Mouse (Mus musculus) neutrophil, adult 5-6 weeks (primary cell): Measurements from ENCODE around the gene Zdhhc5. TPM values are rescaled to one million over a fixed set of nuclear protein-coding genes. Genes with fewer than 3 reads are reported as not detected.
A peak's percentile ranks its signal among the peaks of the same experiment; 100 is the strongest.

Experiments used
- ATAC-seq: fragments of 151-379, 151-347 bp; 2 replicates; pipeline ENCODE4 v1.8.0; 2017; ENCODE audit warnings: mild to moderate bottlenecking, moderate TSS enrichment; ENCODE audit not compliant: insufficient number of reproducible peaks, poor library complexity, low FRiP score, severe bottlenecking; ENCODE audit errors: extremely low read depth
- total RNA-seq: library from RNA; stranded (forward); fragments of 200-1000 nt; gene quantifications from 2 replicates; pipeline ENCODE4 v1.2.3, GENCODE M21; 2017

Gene Zdhhc5
- total RNA-seq, 1 experiment from 2014 or later = 33.3 TPM

- ATAC-seq = peak; percentile 83
Observed at GRCm38 (mm10) chr2:84660253-84660652, 54.7 kb downstream of the Zdhhc5 start.

DNA sequence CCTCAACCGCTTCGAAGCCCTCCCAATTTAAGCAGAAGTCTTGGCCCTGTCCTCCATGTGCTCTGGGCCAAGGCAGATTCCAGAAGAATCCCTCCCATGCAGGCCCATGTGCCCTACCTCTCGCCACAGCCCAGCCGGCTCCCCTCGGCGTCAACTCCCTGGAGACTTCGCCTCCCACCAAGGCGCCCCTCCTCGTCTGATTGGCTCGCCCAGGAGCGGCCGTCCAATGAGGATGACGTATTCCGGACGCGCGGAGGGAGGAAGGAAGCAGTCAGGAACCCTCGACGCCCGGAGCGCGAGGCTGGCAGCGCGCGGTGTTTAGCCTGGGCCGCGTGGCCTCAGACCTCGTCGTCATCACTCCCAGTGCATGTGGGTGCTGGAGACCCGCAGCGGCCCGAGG is 56.2 kb downstream of the Zdhhc5 start, which contains the start of gene Btbd18:
Gene Btbd18, plus strand, starts transcription at position 274 of the 400 bp plus-strand sequence.
- ATAC-seq = no peak

DNA sequence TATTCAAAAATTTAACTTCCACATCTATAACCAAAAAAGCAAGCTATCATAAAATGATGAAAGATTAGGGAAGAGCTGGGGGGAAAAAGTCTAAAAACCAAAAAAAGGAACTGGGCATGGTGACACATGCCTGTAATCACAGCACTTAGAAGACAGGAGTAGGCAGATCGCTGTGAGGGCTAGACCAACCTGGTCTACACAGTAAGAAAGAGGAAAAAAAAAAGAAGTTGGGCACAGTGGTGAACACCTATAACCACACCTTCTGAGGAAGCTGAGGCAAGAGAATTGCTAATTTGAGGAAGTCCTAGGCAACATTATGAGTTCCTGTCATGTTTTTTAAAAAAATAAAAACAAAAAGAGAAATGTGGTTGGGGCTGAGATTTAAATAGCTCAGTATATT is 59.1 kb downstream of the Zdhhc5 start:
- peak; percentile 91 for ATAC-seq

- ATAC-seq = no peak
Observed at GRCm38 (mm10) chr2:84653354-84653753, 61.6 kb downstream of the Zdhhc5 start.

GRCm38 (mm10) chr2:84650464-84651195 is 64.3 kb downstream of the Zdhhc5 start, which contains the start of gene Ctnnd1:
Ctnnd1 (minus strand) TSS chr2:84650765.
- ATAC-seq = no peak

GRCm38 (mm10) chr2:84649674-84650073 is 65.3 kb downstream of the Zdhhc5 start:
- ATAC-seq = 0 out of 2 replicates have a peak, but pooled peaks have one; percentile 6

DNA sequence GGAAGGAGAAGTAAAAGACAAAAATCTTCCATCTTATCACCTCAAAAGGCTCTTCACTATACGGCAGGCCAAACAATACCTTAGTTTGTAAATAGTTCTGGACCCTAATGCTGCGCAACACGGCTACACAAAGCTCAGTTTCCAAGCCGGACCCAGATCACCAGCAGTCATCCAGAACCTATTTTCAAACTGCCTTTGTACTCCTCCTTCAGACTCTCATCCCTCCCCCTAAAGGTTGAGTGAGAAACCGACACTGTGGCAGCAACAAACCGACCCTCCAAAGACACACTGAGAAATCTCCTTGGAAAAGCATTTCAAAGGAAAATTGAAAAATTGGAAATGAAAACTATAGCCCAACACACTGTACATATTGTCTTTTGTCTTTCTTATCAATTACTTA is 66.6 kb downstream of the Zdhhc5 start:
- ATAC-seq = no peak

DNA sequence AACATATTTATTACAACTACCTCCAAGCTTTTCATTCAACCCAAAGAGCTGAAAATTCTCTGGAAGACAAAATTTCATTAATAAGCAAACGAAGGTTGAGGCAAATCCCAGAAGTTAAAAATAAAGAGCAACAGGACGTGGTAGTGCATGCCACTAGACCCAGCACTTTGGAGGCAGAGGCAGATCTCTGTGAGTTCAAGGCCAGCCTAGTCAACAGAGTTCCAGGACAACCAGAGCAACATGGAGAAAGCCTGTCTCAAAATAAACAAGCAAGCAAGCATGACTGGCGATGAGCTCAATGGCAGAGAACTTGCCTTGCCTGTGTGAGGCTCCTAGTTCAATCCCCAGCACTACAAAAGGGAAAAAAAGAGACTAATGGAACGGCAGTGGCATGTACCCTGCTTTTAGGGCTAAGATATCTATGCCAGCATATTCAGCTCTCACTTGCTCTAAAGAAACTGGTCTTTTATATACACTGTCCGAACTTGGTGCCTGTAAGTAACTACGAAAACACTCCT is 67.9 kb downstream of the Zdhhc5 start:
- ATAC-seq = no peak

GRCm38 (mm10) chr2:84646138-84646537 is 68.8 kb downstream of the Zdhhc5 start:
- ATAC-seq = no peak

DNA sequence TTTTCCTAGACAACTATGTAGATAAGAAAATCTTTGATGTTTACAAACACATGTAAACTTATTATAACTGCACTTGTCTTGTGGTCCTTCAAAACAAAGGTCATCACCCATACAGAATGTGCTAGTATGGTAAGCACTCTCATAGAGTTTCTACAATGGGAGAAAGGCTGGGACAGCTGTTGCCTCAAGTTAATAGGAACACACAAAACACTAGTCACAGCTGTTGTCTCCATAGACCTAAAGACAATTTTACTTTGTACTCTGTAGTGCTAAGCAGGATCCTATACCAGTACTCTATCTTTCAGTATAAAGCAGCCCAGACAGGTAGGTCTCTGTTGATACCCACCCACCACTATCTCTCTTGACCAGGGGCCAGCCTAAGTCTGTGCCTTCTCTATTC is 74.1 kb downstream of the Zdhhc5 start:
- ATAC-seq = no peak

GRCm38 (mm10) chr2:84638428-84639220 is 76.4 kb downstream of the Zdhhc5 start:
- no peak for ATAC-seq

Other genes starting within 250 kb of the Zdhhc5 start
- gene Tfpi, start 238.4 kb downstream of the Zdhhc5 start, total RNA-seq = 1.5 and 2.8 TPM in 2 replicates
- 2.1 and 4.2 TPM in 2 replicates for gene Ctnnd1, start 64.4 kb downstream of the Zdhhc5 start, total RNA-seq
- gene Btbd18, start 56.1 kb downstream of the Zdhhc5 start, total RNA-seq = not detected in 2 replicates
- gene Selenoh, start 44.4 kb downstream of the Zdhhc5 start, total RNA-seq = 20.6 and 24.8 TPM in 2 replicates
- 0.12 TPM in 1 of 2 replicates, not detected in the other for gene Gm28635, start 37.1 kb downstream of the Zdhhc5 start, total RNA-seq
- 14.5 and 16.5 TPM in 2 replicates for gene Med19, start 36.8 kb downstream of the Zdhhc5 start, total RNA-seq
- gene Tmx2, start 36.0 kb downstream of the Zdhhc5 start, total RNA-seq = 18.4 and 20.1 TPM in 2 replicates
- gene Clp1, start 12.2 kb upstream of the Zdhhc5 start, total RNA-seq = 41.6 and 50.2 TPM in 2 replicates
- gene Ypel4, start 18.9 kb upstream of the Zdhhc5 start, total RNA-seq = 0.23 and 0.25 TPM in 2 replicates
- gene Gm19426, start 28.5 kb upstream of the Zdhhc5 start, total RNA-seq = not detected in 2 replicates
- not detected in 2 replicates for gene Serping1, start 60.3 kb upstream of the Zdhhc5 start, total RNA-seq
- gene Ube2l6, start 83.6 kb upstream of the Zdhhc5 start, total RNA-seq = 95.3 and 99.8 TPM in 2 replicates
- not detected in 2 replicates for gene Smtnl1, start 107.5 kb upstream of the Zdhhc5 start, total RNA-seq
- 10.0 and 10.3 TPM in 2 replicates for gene Timm10, start 111.8 kb upstream of the Zdhhc5 start, total RNA-seq
- 3.4 and 4.7 TPM in 2 replicates for gene Slc43a1, start 123.7 kb upstream of the Zdhhc5 start, total RNA-seq
- not detected in 2 replicates for gene Rtn4rl2, start 171.5 kb upstream of the Zdhhc5 start, total RNA-seq
- 2.7 and 2.9 TPM in 2 replicates for gene Slc43a3, start 221.4 kb upstream of the Zdhhc5 start, total RNA-seq